Mouse (Mus musculus): Measurements from ENCODE around the gene Parvg.

Gene Parvg

DNA sequence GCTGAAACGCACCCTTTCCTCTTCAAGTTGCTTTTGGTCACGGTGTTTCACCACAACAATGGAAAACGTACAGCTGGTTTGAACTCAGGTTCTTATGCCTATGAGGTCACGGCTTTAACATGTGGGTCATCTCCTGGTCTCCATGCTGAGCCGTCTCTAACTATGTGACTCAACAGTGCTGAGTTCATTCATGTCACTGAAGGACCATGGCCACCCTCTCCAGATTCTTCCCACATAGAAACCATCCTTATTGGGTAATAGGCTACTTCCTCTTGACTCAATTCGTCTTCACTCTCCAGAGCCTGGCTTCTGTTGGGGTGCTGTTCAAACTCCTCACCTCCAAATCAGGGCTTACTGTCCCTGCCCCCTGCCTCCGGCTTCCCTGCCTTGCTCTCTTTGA lies 27.5 kb downstream of the Parvg start:
- in situ Hi-C loops (cut with MboI, MseI): no loop called here

DNA sequence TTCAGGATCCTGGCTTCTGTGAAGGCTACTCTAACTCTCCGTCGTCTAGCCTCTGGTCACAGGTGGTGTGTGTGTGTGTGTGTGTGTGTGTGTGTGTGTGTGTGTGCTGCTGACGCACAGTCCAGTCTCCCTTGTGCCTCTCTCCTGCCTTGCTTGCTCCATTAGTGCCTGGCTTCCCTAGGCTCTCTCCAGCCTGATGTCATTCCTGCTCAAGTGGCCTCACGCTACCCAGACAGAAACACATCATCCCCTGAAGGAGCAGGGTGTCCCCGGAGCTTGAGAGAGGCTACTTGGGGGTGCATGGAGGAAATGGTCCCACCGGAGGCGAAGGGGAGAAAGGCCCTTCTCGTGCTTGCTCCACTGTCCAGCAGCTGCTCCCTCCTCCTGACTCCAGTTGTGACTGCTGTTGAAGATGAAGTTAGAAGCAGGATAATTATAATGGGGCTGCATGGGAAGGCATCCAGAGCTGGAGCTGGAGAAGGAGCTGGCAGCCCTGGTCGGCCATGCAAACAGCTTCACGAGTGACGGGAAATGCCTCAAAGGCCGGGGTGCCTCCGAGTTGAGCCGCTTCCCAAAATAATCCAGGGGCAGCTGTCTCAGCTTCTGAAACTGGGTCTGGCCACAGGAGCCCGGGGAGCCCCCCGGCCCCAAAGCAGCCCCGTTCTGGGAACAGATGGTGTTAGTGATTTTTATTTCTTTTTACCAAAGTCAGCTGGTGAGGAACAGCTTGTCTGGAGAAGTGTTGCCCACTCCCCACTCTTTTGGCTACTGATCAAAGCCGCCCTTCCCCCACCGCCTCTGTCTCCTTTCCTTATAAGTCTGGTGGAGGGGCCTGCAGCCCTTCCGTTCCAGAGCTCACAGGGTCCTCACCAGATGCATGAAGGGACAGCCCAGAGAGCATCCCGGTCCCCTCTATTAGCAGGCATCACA lies 28.4 kb downstream of the Parvg start:
- in situ Hi-C loops (cut with MboI, MseI): no loop called here

DNA sequence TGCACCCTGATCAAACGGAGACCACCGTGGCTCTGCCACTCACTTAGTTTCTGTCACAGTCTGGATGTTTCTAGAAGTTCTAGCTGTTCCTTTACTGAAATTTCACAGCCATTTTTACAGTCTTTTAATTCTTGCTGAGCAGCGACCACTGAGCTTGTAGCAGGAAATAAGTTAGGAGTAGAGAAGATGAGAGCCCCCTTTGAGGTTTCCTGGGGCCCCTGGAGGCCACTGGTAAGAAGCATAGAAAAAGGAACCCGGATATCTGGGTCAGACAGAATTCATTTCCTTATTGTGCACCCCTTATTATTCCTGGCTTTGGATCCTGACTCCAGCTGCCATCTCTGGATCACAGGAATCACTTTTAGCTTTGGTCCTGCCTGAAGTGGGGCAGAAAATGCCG lies 31.3 kb downstream of the Parvg start:
- in situ Hi-C loops (cut with MboI, MseI): no loop called here

DNA sequence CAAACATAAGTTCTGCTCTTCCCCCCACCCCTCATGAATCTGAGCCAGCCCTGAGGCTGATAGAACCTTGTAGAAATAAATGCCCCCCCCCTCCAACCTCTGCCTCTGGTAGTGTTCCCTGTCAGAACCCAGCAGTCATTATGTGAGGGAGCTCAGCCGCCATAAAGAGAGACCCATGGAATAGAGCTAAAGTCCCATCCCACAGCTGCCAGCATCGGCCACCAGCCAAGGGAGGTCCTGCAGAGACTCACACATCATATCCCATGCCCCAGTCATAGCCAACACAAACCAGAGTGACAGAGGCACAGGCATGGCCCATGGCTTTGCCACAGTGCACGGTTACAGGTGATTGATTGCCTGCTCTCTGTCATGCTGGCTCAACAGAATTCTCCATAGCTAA lies 40.9 kb downstream of the Parvg start:
- in situ Hi-C loops (cut with MboI, MseI): no loop called here

DNA sequence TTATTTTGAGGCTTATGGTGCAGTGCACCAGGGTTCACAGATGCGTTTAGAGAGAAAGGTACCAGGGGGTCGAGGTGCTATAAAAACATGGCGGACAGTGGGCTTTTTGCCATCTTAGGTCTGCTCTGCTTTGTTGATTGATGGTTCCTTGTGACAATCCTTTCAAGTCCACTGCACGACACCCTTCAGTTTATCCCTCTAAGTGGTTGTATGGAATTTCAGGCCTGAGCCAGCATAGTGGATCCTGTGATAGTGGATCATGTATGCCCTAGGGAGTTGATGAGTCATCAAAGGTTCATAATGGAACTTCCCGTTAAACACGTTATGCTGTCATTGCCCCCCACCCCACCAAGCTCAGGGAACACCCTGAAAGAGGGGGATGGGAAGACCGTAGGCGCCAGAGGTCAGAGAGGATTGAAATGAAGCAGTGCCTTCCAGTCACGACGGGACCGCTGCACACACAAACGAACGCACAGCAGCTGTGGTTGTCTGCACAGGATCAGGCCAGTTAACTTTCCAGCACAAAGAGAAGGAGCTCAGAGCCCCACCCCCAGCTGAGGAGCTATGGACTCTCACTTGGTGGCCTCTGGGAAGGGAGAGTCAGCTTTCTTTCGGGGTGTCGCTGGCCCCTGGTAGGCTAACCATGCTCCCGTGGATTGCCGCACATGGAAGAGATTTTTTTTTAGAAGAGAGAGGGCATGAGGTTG lies 42.0 kb downstream of the Parvg start:
- in situ Hi-C loops (cut with MboI, MseI): no loop called here

DNA sequence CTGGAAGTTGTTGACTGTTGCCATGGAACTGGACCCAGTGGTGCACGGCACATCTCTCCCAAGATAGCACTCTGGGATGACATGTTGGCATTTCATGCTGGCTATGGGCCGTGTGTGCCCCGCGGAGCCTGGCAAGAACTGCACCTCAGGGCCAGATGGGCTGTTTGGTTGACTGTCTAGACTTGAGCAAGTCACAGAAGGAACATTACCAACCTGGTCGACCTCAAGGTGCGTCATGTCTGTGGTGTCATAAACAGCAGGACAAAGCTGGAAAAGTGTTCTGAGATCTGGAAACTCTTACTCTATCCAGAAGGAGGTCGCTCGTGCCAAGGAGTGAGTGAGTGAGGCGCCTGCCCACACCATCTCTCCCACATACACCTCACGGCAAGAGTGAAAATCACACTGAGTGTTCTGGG lies 42.8 kb downstream of the Parvg start:
- in situ Hi-C loops (cut with MboI, MseI): no loop called here

DNA sequence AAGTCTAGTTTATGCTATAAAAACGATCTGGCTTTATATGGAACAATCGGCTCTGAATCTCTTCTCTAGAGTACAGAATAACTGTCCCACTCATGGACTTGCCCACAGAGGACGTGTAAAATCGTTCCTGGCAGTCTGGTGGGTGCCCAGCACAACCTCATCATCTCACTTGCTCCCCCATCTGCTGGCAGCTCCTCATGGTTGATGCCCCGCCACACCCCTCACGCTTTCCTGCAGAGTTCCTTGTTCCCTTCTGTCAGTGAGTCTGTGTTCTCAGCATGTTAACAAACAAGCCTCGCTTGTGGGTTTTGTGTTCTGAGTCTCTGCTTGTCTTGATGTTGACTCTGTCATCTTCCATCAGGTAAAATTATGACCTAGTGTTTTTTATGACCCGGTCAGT lies 43.6 kb downstream of the Parvg start:
- in situ Hi-C loops (cut with MboI, MseI): no loop called here

DNA sequence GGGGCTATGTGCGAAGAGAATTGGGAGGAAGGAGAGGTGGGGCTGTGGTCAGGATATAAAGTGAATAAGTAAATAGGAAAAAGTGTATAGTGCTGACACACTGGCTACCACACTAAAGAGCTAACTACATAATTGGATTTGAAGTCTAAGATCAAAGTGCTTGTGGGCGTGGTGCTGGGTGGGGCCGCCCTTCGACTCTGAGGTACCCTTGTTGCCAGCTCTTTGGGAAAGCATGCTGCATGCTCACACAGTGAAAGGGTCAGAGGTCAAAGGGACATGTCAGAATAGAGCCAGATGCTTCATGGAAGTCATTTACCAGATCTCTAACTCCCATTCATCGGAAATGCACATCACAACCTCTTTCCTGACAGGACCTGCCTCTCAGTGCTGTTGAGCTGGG lies 49.0 kb downstream of the Parvg start:
- in situ Hi-C loops (cut with MboI, MseI): no loop called here

DNA sequence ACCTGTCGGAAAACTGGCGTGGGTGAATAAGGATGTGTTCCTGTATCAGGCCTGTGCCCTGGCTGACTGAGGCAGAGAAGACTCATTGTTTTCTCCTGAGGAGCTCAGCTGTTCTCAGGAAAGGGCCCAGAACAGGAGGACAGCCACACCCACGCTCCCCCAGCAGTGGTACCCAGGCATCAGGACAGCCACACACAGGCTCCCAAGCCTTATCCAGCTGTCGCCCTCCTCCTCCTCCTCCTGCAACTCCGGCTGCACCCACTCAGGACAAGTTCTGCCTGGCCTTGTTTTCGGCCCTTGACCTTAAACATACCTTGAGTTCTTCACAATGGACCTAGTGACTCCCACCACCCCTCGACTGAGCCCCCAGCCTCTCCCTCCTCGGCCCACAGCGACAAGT lies 54.9 kb downstream of the Parvg start:
- in situ Hi-C loops (cut with MboI, MseI): no loop called here

DNA sequence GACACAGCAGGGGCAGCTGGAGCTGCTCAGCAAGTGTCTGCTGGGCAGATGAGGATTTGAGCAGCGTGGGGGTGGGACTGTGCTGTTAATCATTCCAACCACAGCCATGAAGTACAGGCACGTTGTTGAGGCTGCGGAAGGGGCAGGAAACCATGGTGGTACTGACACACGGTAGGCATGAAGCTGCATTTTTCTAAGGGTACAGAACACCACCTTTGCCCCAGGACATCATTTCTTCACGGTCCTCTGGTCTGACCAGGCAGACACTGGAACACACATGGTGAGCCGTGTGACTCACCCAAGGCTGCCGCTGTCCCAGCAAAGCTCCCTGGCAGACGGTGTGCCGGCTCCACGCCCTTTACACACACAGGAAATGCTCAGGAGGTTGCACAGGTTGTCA lies 56.4 kb downstream of the Parvg start:
- in situ Hi-C loops (cut with MboI, MseI): no loop called here

DNA sequence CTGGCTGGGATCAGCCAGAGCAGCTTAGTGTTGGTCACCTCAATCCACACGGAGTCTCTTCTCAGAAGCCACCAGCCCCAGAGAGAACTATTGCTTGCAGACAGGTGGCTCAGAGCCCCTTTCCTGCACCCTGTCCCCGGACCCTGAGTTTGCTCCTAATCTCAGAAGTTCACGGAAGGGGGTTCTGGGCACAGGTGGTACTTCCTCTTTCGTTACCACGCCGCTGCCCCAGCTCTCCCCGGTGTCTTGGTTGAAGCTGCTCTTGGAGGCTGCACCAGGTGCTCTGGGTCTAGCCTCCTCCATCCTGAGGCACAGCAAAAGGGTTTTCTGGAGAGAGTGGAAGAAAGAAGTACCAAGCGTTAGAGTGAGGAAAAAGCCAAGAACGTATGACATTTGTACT lies 60.2 kb downstream of the Parvg start:
- in situ Hi-C loops (cut with MboI, MseI): no loop called here

DNA sequence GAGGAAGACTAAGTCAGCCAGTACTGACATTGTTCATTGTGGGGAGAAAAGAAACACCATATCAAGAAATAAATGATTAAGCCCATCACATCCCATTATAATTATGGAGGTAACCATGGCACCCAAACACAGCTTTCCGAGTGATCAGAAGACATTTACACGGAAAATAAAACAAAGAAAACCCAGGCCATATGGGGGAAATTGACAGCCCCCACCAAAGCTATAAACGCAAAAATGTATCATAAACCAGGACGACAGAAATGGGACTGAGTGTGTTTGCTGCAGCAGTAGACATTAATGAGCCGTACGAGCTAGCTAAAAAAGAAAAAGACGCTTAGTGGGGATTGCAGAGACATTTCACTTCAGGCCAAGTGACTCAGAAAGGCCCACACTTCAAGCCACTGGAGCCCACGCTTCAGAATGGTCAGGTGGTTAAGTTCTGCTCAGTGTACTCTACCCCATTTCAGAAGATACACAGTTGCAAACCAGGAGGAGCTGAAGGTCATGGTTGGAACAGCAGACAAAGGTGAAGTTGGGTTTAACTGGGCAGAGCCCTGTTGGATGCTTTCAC lies 62.3 kb downstream of the Parvg start:
- in situ Hi-C loops (cut with MboI, MseI): no loop called here

DNA sequence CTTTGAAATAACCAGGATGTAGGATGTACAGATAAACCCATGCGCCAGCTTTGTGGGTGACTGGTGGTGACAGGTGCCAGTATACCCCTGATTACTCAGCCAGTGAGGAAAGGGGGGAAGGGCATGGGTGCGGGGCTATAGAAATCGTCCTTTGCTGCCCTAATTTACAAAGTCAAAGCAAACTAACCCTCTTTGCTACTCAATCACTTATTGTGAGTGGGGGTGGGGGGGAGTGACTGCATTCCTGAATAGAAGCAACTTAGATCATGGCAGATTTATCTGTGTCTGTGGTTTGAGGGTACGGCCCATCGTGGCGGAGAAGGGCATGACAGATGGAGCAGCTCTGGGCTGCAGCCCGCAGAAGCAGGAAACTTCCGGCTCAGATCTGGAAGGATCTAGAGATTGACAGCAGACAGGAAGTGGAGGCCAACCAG lies 64.9 kb downstream of the Parvg start:
- in situ Hi-C loops (cut with MboI, MseI): no loop called here

DNA sequence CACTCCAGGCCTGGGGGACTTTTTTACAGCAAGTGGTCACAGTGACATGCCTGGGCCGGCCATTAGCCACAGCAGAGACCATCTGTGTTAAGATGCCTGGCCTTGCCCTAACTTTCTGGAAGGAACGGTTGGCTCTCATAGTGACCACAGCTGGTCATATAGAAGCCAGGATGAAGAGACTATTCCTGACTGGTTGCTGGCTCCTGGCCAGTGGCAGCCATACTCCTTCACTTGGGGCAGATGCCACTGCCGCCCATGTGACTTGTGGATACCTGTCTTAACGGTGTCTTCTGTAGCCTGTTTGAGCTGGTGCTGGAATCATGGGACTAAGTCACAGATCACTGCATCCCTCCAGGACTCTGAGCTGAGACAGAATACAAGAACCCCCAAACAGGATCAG lies 68.3 kb downstream of the Parvg start:
- in situ Hi-C loops (cut with MboI, MseI): no loop called here

Data from T-helper 1 cell (primary cell).